Mouse (Mus musculus): ENCODE measurements at regions not wholly inside any gene's neighbourhood (a gene's known extent, or its start where the extent isn't known, plus 50 kb on each side); places are given as distances from the start of the nearest gene placed in this dataset.
A peak's percentile ranks its signal among the peaks of the same experiment; 100 is the strongest.
"Not testable (repeated sequence)": the region's sequence is repeated elsewhere in the genome, so short reads cannot be mapped to it uniquely, and the experiment has no call there.

- peak; percentile 86 for ATAC-seq (replicated peaks; ENCODE audit: poor library complexity, severe bottlenecking)
Measured at GRCm38 (mm10) chr14:14478159-14478558, 77.1 kb downstream of the Olfr721-ps1 start.

- ATAC-seq (replicated peaks; ENCODE audit: poor library complexity, severe bottlenecking) = peak; percentile 55; the same call in 1 of the 2 replicates
Measured at GRCm38 (mm10) chr14:14481840-14482239, 80.7 kb downstream of the Olfr721-ps1 start.

GRCm38 (mm10) chr14:14486356-14486755 is 85.3 kb downstream of the Olfr721-ps1 start:
- ATAC-seq (replicated peaks; ENCODE audit: poor library complexity, severe bottlenecking) = no peak

GRCm38 (mm10) chr14:14490501-14490900 is 89.4 kb downstream of the Olfr721-ps1 start:
- no peak for ATAC-seq (replicated peaks; ENCODE audit: poor library complexity, severe bottlenecking)

GRCm38 (mm10) chr14:14492041-14492440 is 90.9 kb downstream of the Olfr721-ps1 start:
- ATAC-seq (replicated peaks; ENCODE audit: poor library complexity, severe bottlenecking) = no peak

GRCm38 (mm10) chr14:14511927-14512326 is 110.8 kb downstream of the Olfr721-ps1 start:
- no peak for ATAC-seq (replicated peaks; ENCODE audit: poor library complexity, severe bottlenecking)

GRCm38 (mm10) chr14:14513056-14513455 is 112.0 kb downstream of the Olfr721-ps1 start:
- peak; percentile 59 for ATAC-seq (replicated peaks; ENCODE audit: poor library complexity, severe bottlenecking)

GRCm38 (mm10) chr14:14513498-14513897 is 112.4 kb downstream of the Olfr721-ps1 start:
- peak; percentile 68 for ATAC-seq (replicated peaks; ENCODE audit: poor library complexity, severe bottlenecking)

GRCm38 (mm10) chr14:14514440-14515172 is 113.5 kb downstream of the Olfr721-ps1 start:
- ATAC-seq (replicated peaks; ENCODE audit: poor library complexity, severe bottlenecking) = peak; percentile 79

- ATAC-seq (replicated peaks; ENCODE audit: poor library complexity, severe bottlenecking) = no peak
Measured at GRCm38 (mm10) chr14:14515363-14515762, 114.3 kb downstream of the Olfr721-ps1 start.

- no peak for ATAC-seq (replicated peaks; ENCODE audit: poor library complexity, severe bottlenecking)
Measured at GRCm38 (mm10) chr14:14515918-14516317, 114.8 kb downstream of the Olfr721-ps1 start.

GRCm38 (mm10) chr14:14518027-14518426 is 116.9 kb downstream of the Olfr721-ps1 start:
- ATAC-seq (replicated peaks; ENCODE audit: poor library complexity, severe bottlenecking) = no peak

- ATAC-seq (replicated peaks; ENCODE audit: poor library complexity, severe bottlenecking) = no peak
Measured at GRCm38 (mm10) chr14:14518841-14519240, 117.7 kb downstream of the Olfr721-ps1 start.

GRCm38 (mm10) chr14:14520195-14520594 is 119.1 kb downstream of the Olfr721-ps1 start:
- peak; percentile 98 for ATAC-seq (replicated peaks; ENCODE audit: poor library complexity, severe bottlenecking)

GRCm38 (mm10) chr14:14521331-14521730 is 120.2 kb downstream of the Olfr721-ps1 start:
- ATAC-seq (replicated peaks; ENCODE audit: poor library complexity, severe bottlenecking) = not testable (repeated sequence)

GRCm38 (mm10) chr14:14525225-14525624 is 124.1 kb downstream of the Olfr721-ps1 start:
- no peak for ATAC-seq (replicated peaks; ENCODE audit: poor library complexity, severe bottlenecking)

- ATAC-seq (replicated peaks; ENCODE audit: poor library complexity, severe bottlenecking) = no peak
Measured at GRCm38 (mm10) chr14:14528437-14528836, 127.3 kb downstream of the Olfr721-ps1 start.

- peak; percentile 56; the same call in 1 of the 2 replicates for ATAC-seq (replicated peaks; ENCODE audit: poor library complexity, severe bottlenecking)
Measured at GRCm38 (mm10) chr14:14541206-14541605, 140.1 kb downstream of the Olfr721-ps1 start.

- no peak for ATAC-seq (replicated peaks; ENCODE audit: poor library complexity, severe bottlenecking)
Measured at GRCm38 (mm10) chr14:14541705-14542104, 140.6 kb downstream of the Olfr721-ps1 start.

GRCm38 (mm10) chr14:14544236-14544635 is 143.1 kb downstream of the Olfr721-ps1 start:
- no peak for ATAC-seq (replicated peaks; ENCODE audit: poor library complexity, severe bottlenecking)

- ATAC-seq (replicated peaks; ENCODE audit: poor library complexity, severe bottlenecking) = no peak
Measured at GRCm38 (mm10) chr14:14552201-14552600, 149.9 kb upstream of the Slc4a7 start.

GRCm38 (mm10) chr14:14574851-14575250 is 127.2 kb upstream of the Slc4a7 start:
- ATAC-seq (replicated peaks; ENCODE audit: poor library complexity, severe bottlenecking) = 0 out of 2 replicates have a peak, but pooled peaks have one; percentile 33
